Mouse (Mus musculus): ENCODE results near the gene Pdcd1lg2. TPM values are rescaled to one million over a fixed set of nuclear protein-coding genes. Genes with fewer than 3 reads are reported as not detected.

Gene Pdcd1lg2
- total and polyA plus RNA-seq, 2 experiments = 0.11 to 0.18 TPM

DNA sequence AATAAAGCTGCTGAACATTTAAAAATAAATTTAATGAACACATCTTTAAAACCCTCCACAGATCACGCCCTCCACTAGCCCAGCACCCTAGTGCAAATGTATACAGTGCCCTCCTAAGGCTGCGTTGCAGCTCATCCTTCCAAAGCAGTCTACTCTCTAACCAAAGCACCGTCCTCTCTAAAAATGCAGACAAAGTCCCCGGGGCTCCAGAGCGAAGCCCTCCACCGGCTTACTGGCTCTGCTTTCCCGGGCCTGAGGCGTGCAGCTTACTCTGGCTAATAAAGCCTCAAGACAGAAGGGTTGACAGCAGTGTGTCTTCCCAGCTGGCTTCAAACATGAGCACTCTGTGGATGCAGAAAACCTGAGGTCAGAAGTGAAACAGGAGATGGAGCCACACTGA lies 9.7 kb downstream of the Pdcd1lg2 start:
- 89% methylated on average over 8 of the region's 8 CpGs for WGBS
- Histone ChIP-seq H3K36me3 (ENCODE audit: control insufficient read depth, insufficient read depth, low read length) (no peaks in the 10 kb centered on the region), H3K9ac (ENCODE audit: low read depth, low read length) (no peak overlapping the region), H3K27me3 (ENCODE audit: control insufficient read depth, insufficient read depth, low read length) (no peaks in the 10 kb centered on the region), H3K4me3 (ENCODE audit: insufficient read depth, low read depth, low read length) (no peak overlapping the region), H3K27ac (replicated peaks; ENCODE audit: insufficient read depth, low read depth, low read length) (no peak overlapping the region), H3K4me1 (ENCODE audit: control insufficient read depth, insufficient read depth, low read length) (peaks cover 5% of the 10 kb centered on the region), H3K79me2 (ENCODE audit: control insufficient read depth, insufficient read depth, low read length) (no peaks in the 10 kb centered on the region)
- TF ChIP-seq POLR2A (IDR thresholded peaks at IDR 0.05; ENCODE audit: extremely low read depth, insufficient read depth, low read length) (no peak), CTCF (IDR thresholded peaks at IDR 0.05; ENCODE audit: low read depth, low read length) (no peak)
- DNase-seq (ENCODE audit: extremely low read depth, low read depth, low spot score) = no peak

GRCm38 (mm10) chr19:29422013-29422645 lies 11.4 kb downstream of the Pdcd1lg2 start:
- DNase-seq (ENCODE audit: extremely low read depth, low read depth, low spot score) = no peak
- Histone ChIP-seq H3K27ac (replicated peaks; ENCODE audit: insufficient read depth, low read depth, low read length) (no peak overlapping the region), H3K4me1 (ENCODE audit: control insufficient read depth, insufficient read depth, low read length) (peaks cover 5% of the 10 kb centered on the region), H3K4me3 (ENCODE audit: insufficient read depth, low read depth, low read length) (no peak overlapping the region), H3K9ac (ENCODE audit: low read depth, low read length) (no peak overlapping the region), H3K36me3 (ENCODE audit: control insufficient read depth, insufficient read depth, low read length) (no peaks in the 10 kb centered on the region), H3K27me3 (ENCODE audit: control insufficient read depth, insufficient read depth, low read length) (no peaks in the 10 kb centered on the region), H3K79me2 (ENCODE audit: control insufficient read depth, insufficient read depth, low read length) (no peaks in the 10 kb centered on the region)
- WGBS = 95% methylated on average over 16 of the region's 16 CpGs
- TF ChIP-seq CTCF (IDR thresholded peaks at IDR 0.05; ENCODE audit: low read depth, low read length) = no peak
- TF ChIP-seq POLR2A (IDR thresholded peaks at IDR 0.05; ENCODE audit: extremely low read depth, insufficient read depth, low read length) = no peak

GRCm38 (mm10) chr19:29422796-29423195 lies 12.1 kb downstream of the Pdcd1lg2 start:
- H3K4me3 ChIP-seq (ENCODE audit: insufficient read depth, low read depth, low read length) = no peak overlapping the region
- no peak overlapping the region for H3K27ac ChIP-seq (replicated peaks; ENCODE audit: insufficient read depth, low read depth, low read length)
- no peaks in the 10 kb centered on the region for H3K27me3 ChIP-seq (ENCODE audit: control insufficient read depth, insufficient read depth, low read length)
- H3K9ac ChIP-seq (ENCODE audit: low read depth, low read length) = no peak overlapping the region
- TF ChIP-seq CTCF (IDR thresholded peaks at IDR 0.05; ENCODE audit: low read depth, low read length) = no peak
- no peak for TF ChIP-seq POLR2A (IDR thresholded peaks at IDR 0.05; ENCODE audit: extremely low read depth, insufficient read depth, low read length)
- H3K4me1 ChIP-seq (ENCODE audit: control insufficient read depth, insufficient read depth, low read length) = peaks cover 5% of the 10 kb centered on the region
- no peaks in the 10 kb centered on the region for H3K36me3 ChIP-seq (ENCODE audit: control insufficient read depth, insufficient read depth, low read length)
- DNase-seq (ENCODE audit: extremely low read depth, low read depth, low spot score) = no peak
- H3K79me2 ChIP-seq (ENCODE audit: control insufficient read depth, insufficient read depth, low read length) = no peaks in the 10 kb centered on the region
- 93% methylated on average over 7 of the region's 7 CpGs for WGBS

GRCm38 (mm10) chr19:29430516-29430915 lies 19.8 kb downstream of the Pdcd1lg2 start:
- Histone ChIP-seq H3K79me2 (ENCODE audit: control insufficient read depth, insufficient read depth, low read length) (no peaks in the 10 kb centered on the region), H3K27ac (replicated peaks; ENCODE audit: insufficient read depth, low read depth, low read length) (no peak overlapping the region; the same call in 1 of the 2 replicates), H3K36me3 (ENCODE audit: control insufficient read depth, insufficient read depth, low read length) (no peaks in the 10 kb centered on the region), H3K27me3 (ENCODE audit: control insufficient read depth, insufficient read depth, low read length) (no peaks in the 10 kb centered on the region), H3K4me3 (ENCODE audit: insufficient read depth, low read depth, low read length) (no peak overlapping the region), H3K4me1 (ENCODE audit: control insufficient read depth, insufficient read depth, low read length) (no peaks in the 10 kb centered on the region), H3K9ac (ENCODE audit: low read depth, low read length) (no peak overlapping the region)
- WGBS = 83% methylated on average over 3 of the region's 3 CpGs
- TF ChIP-seq CTCF (IDR thresholded peaks at IDR 0.05; ENCODE audit: low read depth, low read length) (no peak), POLR2A (IDR thresholded peaks at IDR 0.05; ENCODE audit: extremely low read depth, insufficient read depth, low read length) (no peak)
- DNase-seq (ENCODE audit: extremely low read depth, low read depth, low spot score) = no peak

GRCm38 (mm10) chr19:29430953-29431352 lies 20.2 kb downstream of the Pdcd1lg2 start:
- DNase-seq (ENCODE audit: extremely low read depth, low read depth, low spot score) = peak; percentile 31
- no peaks in the 10 kb centered on the region for H3K27me3 ChIP-seq (ENCODE audit: control insufficient read depth, insufficient read depth, low read length)
- H3K36me3 ChIP-seq (ENCODE audit: control insufficient read depth, insufficient read depth, low read length) = no peaks in the 10 kb centered on the region
- H3K27ac ChIP-seq (replicated peaks; ENCODE audit: insufficient read depth, low read depth, low read length) = no peak overlapping the region
- no peaks in the 10 kb centered on the region for H3K79me2 ChIP-seq (ENCODE audit: control insufficient read depth, insufficient read depth, low read length)
- TF ChIP-seq POLR2A (IDR thresholded peaks at IDR 0.05; ENCODE audit: extremely low read depth, insufficient read depth, low read length) (no peak), CTCF (IDR thresholded peaks at IDR 0.05; ENCODE audit: low read depth, low read length) (no peak)
- no peak overlapping the region for H3K9ac ChIP-seq (ENCODE audit: low read depth, low read length)
- WGBS = 74% methylated on average over 3 of the region's 3 CpGs
- H3K4me3 ChIP-seq (ENCODE audit: insufficient read depth, low read depth, low read length) = no peak overlapping the region
- H3K4me1 ChIP-seq (ENCODE audit: control insufficient read depth, insufficient read depth, low read length) = no peaks in the 10 kb centered on the region

DNA sequence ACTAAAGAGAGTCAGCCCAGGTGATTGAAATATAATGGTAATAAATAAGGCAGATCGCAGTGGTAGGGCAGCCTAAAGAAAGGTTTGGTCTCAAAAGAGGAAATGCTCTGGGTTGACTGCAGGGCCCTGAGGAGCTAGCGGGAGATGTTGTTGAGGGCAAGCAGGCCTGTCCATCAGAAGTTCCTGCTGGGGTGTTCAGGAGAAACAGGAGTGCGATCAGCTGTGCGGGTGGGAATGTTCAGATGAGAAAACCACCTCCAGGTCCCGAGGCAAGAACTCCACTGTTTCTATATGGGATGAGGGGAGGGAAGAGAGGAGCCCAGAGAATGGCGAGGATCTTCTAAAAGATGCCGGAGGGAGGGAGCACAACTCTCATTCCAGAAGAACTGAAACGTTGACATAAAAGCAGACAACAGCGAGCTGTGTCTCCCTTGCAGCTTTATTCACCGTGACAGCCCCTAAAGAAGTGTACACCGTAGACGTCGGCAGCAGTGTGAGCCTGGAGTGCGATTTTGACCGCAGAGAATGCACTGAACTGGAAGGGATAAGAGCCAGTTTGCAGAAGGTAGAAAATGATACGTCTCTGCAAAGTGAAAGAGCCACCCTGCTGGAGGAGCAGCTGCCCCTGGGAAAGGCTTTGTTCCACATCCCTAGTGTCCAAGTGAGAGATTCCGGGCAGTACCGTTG lies 26.2 kb downstream of the Pdcd1lg2 start:
- Histone ChIP-seq H3K4me3 (ENCODE audit: insufficient read depth, low read depth, low read length) (no peak overlapping the region), H3K36me3 (ENCODE audit: control insufficient read depth, insufficient read depth, low read length) (no peaks in the 10 kb centered on the region), H3K79me2 (ENCODE audit: control insufficient read depth, insufficient read depth, low read length) (no peaks in the 10 kb centered on the region), H3K27ac (replicated peaks; ENCODE audit: insufficient read depth, low read depth, low read length) (no peak overlapping the region), H3K4me1 (ENCODE audit: control insufficient read depth, insufficient read depth, low read length) (no peaks in the 10 kb centered on the region), H3K27me3 (ENCODE audit: control insufficient read depth, insufficient read depth, low read length) (no peaks in the 10 kb centered on the region), H3K9ac (ENCODE audit: low read depth, low read length) (no peak overlapping the region)
- 87% methylated on average over 18 of the region's 18 CpGs for WGBS
- no peak for TF ChIP-seq CTCF (IDR thresholded peaks at IDR 0.05; ENCODE audit: low read depth, low read length)
- no peak for TF ChIP-seq POLR2A (IDR thresholded peaks at IDR 0.05; ENCODE audit: extremely low read depth, insufficient read depth, low read length)
- DNase-seq (ENCODE audit: extremely low read depth, low read depth, low spot score) = no peak
